Mouse (Mus musculus): Measurements from ENCODE around the gene Akap11.

The Akap11 gene

DNA sequence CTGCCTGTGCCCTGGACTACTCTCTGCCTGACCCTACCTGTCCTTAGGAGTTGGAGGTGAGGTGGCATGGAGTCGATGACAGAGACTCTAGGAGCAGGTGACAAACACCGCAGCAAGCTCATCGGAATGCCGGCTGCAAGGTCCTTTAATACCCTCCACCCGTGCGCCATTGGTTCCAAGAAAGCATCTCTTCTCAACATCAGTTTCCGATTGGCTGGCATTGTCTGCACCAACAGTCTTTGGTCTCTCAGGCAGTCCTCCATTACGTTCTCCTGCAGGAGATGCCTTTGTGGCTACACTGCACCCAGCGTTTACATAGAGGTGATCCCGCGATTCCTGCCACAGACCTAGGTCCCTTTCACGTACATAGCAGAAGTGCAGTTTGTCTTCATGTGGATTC is 88.6 kb downstream of the Akap11 start:
- no peak for DNase-seq (ENCODE audit: low spot score in 2 of 2)

GRCm38 (mm10) chr14:78447542-78447941 is 89.1 kb downstream of the Akap11 start:
- no peak for DNase-seq (ENCODE audit: low spot score in 2 of 2)

Measured in heart, adult 9 months (tissue).